Mouse (Mus musculus): ENCODE data around the gene Dbndd2. TPM values are rescaled to one million over a fixed set of nuclear protein-coding genes. Genes with fewer than 3 reads are reported as not detected.
A peak's percentile ranks its signal among the peaks of the same experiment; 100 is the strongest.

Dbndd2 gene
- total RNA-seq, 1 experiment, result 4.2 TPM

DNA sequence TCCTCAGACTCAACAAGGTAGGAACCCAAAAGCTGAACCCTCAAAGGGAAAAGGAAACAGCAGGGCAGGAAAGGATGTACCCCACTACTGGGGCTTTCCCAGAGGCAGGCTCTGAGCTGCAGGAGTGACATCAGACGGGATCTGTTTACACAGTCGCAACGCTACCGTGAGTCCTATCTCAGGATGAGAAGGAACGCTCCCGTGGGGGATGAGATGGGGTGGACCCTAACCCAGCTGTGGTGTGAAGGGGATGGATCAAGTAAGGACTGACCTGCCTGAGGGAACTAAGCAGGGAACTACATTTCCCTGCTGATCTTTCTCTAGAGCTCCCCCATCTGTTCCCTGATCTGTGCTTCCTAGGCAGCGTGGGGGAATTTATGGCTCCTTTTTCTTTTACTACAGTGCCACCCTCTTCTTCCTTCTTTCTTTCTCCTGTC, 29.0 kb upstream of the Dbndd2 start, which contains the start of gene Sys1:
TSS of gene Sys1 (plus strand) at position 101 of the 437 bp plus-strand sequence.
- no peak within 1 kb of the TSS for H3K27ac ChIP-seq (ENCODE audit: insufficient read depth, low read depth, low read length, poor library complexity, severe bottlenecking)
- no peaks in the 10 kb centered on the region for H3K9me3 ChIP-seq (ENCODE audit: control insufficient read depth, insufficient read depth, low read depth, low read length)
- peaks cover 10 to 36% of the 10 kb centered on the region in 2 experiments for H3K4me1 ChIP-seq (ENCODE audit: control insufficient read depth in 2 of 2, insufficient read depth in 2 of 2, low read length in 2 of 2, poor library complexity in 1 of 2)
- no peaks in the 10 kb centered on the region for H3K36me3 ChIP-seq (ENCODE audit: control insufficient read depth, insufficient read depth, low read length, poor library complexity, severe bottlenecking)
- H3K9ac ChIP-seq (ENCODE audit: insufficient read depth, low read depth, low read length, poor library complexity, severe bottlenecking), result peak within 1 kb of the TSS; percentile 46
- DNase-seq (ENCODE audit: low read depth, low spot score), result no peak
- peak within 1 kb of the TSS; percentile 46 to 51; a peak in 2 of 4 replicates for H3K4me3 ChIP-seq (ENCODE audit: insufficient read depth in 1 of 2, low read depth in 1 of 2, low read length in 2 of 2, poor library complexity in 1 of 2, severe bottlenecking in 1 of 2)
- TF ChIP-seq MAFK (IDR thresholded peaks at IDR 0.05; ENCODE audit: insufficient read depth, low read depth, low read length) (no peak), HCFC1 (IDR thresholded peaks at IDR 0.05; ENCODE audit: borderline replicate concordance, insufficient read depth, low read length) (no peak), ZNF384 (IDR thresholded peaks at IDR 0.05; ENCODE audit: low read depth, low read length) (no peak), CHD2 (IDR thresholded peaks at IDR 0.05; ENCODE audit: low read depth, low read length) (no peak), ZC3H11A (IDR thresholded peaks at IDR 0.05; ENCODE audit: borderline replicate concordance, low read depth, low read length) (no peak)
- in situ Hi-C loops (cut with MboI; ENCODE audit: low sequenced_read_pairs in 2 of 2, unreplicated experiment in 2 of 2), result no loop called here

DNA sequence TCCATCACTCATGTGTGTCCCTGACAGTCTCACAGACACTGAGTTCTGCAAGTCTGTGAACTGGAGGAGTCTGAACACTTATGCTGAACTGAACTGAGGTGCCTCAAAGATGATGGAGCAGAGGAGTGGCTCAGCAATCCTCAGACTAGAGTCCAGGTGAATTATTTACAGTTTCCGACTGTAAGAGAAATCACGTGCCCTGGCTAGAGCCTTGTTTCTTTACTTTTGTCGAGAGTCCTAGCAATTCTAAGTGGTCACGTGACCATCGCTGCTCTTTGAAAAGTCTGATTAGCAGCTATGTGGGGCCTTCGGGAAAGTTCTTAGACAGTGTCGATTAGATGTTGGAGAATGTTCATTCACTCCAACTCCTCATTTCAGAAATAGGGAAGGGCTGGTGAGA, 28.0 kb upstream of the Dbndd2 start:
- Histone ChIP-seq H3K4me1 (ENCODE audit: control insufficient read depth in 2 of 2, insufficient read depth in 2 of 2, low read length in 2 of 2, poor library complexity in 1 of 2) (peaks cover 10 to 29% of the 10 kb centered on the region in 2 experiments; a peak in 3 of 4 replicates), H3K27ac (ENCODE audit: insufficient read depth, low read depth, low read length, poor library complexity, severe bottlenecking) (no peak overlapping the region), H3K9me3 (ENCODE audit: control insufficient read depth, insufficient read depth, low read depth, low read length) (no peaks in the 10 kb centered on the region), H3K9ac (ENCODE audit: insufficient read depth, low read depth, low read length, poor library complexity, severe bottlenecking) (peak overlapping the region; percentile 26; the same call in 1 of the 2 replicates), H3K4me3 (ENCODE audit: insufficient read depth in 1 of 2, low read depth in 1 of 2, low read length in 2 of 2, poor library complexity in 1 of 2, severe bottlenecking in 1 of 2) (no peak overlapping the region), H3K36me3 (ENCODE audit: control insufficient read depth, insufficient read depth, low read length, poor library complexity, severe bottlenecking) (no peaks in the 10 kb centered on the region)
- no peak for DNase-seq (ENCODE audit: low read depth, low spot score)
- in situ Hi-C loops (cut with MboI; ENCODE audit: low sequenced_read_pairs in 2 of 2, unreplicated experiment in 2 of 2), result no loop called here
- no peak for TF ChIP-seq HCFC1 (IDR thresholded peaks at IDR 0.05; ENCODE audit: borderline replicate concordance, insufficient read depth, low read length)
- TF ChIP-seq ZC3H11A (IDR thresholded peaks at IDR 0.05; ENCODE audit: borderline replicate concordance, low read depth, low read length), result no peak
- TF ChIP-seq CHD2 (IDR thresholded peaks at IDR 0.05; ENCODE audit: low read depth, low read length), result no peak
- TF ChIP-seq ZNF384 (IDR thresholded peaks at IDR 0.05; ENCODE audit: low read depth, low read length), result no peak

DNA sequence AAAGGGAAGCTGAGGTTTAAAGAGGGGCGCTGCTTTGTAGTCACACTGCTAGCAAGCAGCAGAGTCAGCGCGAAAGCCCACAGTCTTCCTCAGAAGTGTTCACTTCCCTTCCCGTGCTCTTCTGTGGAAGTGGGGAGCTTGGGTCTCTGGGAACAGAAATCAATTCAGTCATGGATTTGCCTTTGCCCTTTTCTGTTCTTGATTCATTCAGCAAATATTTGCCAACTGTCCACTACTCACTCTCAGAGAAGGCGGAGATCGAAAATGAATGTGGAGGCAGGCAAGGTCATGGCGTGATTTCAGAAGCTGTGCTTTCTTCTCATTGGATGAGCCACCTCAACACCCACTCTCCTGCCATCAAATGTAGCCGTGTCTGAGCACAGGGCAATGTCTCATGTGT, 27.4 kb upstream of the Dbndd2 start:
- H3K9ac ChIP-seq (ENCODE audit: insufficient read depth, low read depth, low read length, poor library complexity, severe bottlenecking), result no peak overlapping the region
- H3K9me3 ChIP-seq (ENCODE audit: control insufficient read depth, insufficient read depth, low read depth, low read length), result no peaks in the 10 kb centered on the region
- H3K4me3 ChIP-seq (ENCODE audit: insufficient read depth in 1 of 2, low read depth in 1 of 2, low read length in 2 of 2, poor library complexity in 1 of 2, severe bottlenecking in 1 of 2), result no peak overlapping the region
- in situ Hi-C loops (cut with MboI; ENCODE audit: low sequenced_read_pairs in 2 of 2, unreplicated experiment in 2 of 2), result no loop called here
- DNase-seq (ENCODE audit: low read depth, low spot score), result no peak
- H3K27ac ChIP-seq (ENCODE audit: insufficient read depth, low read depth, low read length, poor library complexity, severe bottlenecking), result no peak overlapping the region
- TF ChIP-seq ZNF384 (IDR thresholded peaks at IDR 0.05; ENCODE audit: low read depth, low read length) (no peak), MAFK (IDR thresholded peaks at IDR 0.05; ENCODE audit: insufficient read depth, low read depth, low read length) (no peak), HCFC1 (IDR thresholded peaks at IDR 0.05; ENCODE audit: borderline replicate concordance, insufficient read depth, low read length) (no peak), ZC3H11A (IDR thresholded peaks at IDR 0.05; ENCODE audit: borderline replicate concordance, low read depth, low read length) (no peak), CHD2 (IDR thresholded peaks at IDR 0.05; ENCODE audit: low read depth, low read length) (no peak)
- H3K4me1 ChIP-seq (ENCODE audit: control insufficient read depth in 2 of 2, insufficient read depth in 2 of 2, low read length in 2 of 2, poor library complexity in 1 of 2), result peaks cover 8 to 24% of the 10 kb centered on the region in 2 experiments; a peak in 3 of 4 replicates
- no peaks in the 10 kb centered on the region; the same call in 1 of the 2 replicates for H3K36me3 ChIP-seq (ENCODE audit: control insufficient read depth, insufficient read depth, low read length, poor library complexity, severe bottlenecking)

DNA sequence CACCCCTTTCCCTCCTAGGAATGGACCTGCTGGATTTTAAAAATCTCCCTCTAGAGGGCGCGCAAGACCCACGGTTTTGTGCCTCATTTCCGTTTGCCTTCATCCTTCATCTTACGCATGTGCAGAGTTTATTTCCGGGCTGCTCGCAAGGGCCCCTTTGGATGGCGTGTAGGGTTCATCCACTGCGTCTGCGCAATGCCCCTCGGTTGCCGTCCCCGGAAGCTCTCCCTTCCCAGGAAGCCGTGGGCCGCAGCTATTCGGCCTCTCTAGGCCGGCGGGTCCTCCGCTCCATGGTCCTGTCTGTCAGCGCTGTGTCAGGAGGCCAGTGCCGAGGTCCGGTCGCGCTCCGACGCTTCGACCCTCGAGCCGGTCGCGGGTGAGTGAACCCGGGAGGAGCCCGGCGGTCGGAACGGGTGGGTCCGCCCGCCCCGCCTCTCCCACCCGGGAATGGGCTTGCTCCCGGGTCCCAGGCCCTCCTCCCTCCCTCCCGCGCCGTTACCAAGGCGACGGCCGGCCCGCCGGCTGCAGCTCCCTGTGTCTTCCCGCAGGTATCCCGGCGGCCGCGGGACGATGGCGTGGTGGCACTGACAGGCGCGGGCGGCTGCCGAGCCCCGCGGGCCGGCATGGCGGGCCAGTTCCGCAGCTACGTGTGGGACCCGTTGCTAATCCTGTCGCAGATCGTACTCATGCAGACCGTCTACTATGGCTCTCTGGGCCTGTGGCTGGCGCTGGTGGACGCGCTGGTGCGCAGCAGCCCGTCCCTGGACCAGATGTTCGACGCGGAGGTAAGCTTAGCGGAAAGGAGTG, 25.0 kb upstream of the Dbndd2 start, which contains the start of gene Gm20458:
TSS of gene Gm20458 (plus strand) at position 223 of the 807 bp plus-strand sequence.
- peak within 1 kb of the TSS; percentile 68 to 79 for H3K4me3 ChIP-seq (ENCODE audit: insufficient read depth in 1 of 2, low read depth in 1 of 2, low read length in 2 of 2, poor library complexity in 1 of 2, severe bottlenecking in 1 of 2)
- no peaks in the 10 kb centered on the region for H3K9me3 ChIP-seq (ENCODE audit: control insufficient read depth, insufficient read depth, low read depth, low read length)
- H3K4me1 ChIP-seq (ENCODE audit: control insufficient read depth in 2 of 2, insufficient read depth in 2 of 2, low read length in 2 of 2, poor library complexity in 1 of 2), result peaks cover 5 to 16% of the 10 kb centered on the region in 2 experiments; a peak in 2 of 4 replicates
- peak within 1 kb of the TSS; percentile 11; the same call in 1 of the 2 replicates for H3K27ac ChIP-seq (ENCODE audit: insufficient read depth, low read depth, low read length, poor library complexity, severe bottlenecking)
- in situ Hi-C loops (cut with MboI; ENCODE audit: low sequenced_read_pairs in 2 of 2, unreplicated experiment in 2 of 2), result no loop called here
- peak; percentile 93 for DNase-seq (ENCODE audit: low read depth, low spot score)
- peaks cover 7% of the 10 kb centered on the region for H3K36me3 ChIP-seq (ENCODE audit: control insufficient read depth, insufficient read depth, low read length, poor library complexity, severe bottlenecking)
- peak within 1 kb of the TSS; percentile 88 for H3K9ac ChIP-seq (ENCODE audit: insufficient read depth, low read depth, low read length, poor library complexity, severe bottlenecking)
- no peak for TF ChIP-seq ZC3H11A (IDR thresholded peaks at IDR 0.05; ENCODE audit: borderline replicate concordance, low read depth, low read length)
- no peak for TF ChIP-seq MAFK (IDR thresholded peaks at IDR 0.05; ENCODE audit: insufficient read depth, low read depth, low read length)
- peak; percentile 91 for TF ChIP-seq HCFC1 (IDR thresholded peaks at IDR 0.05; ENCODE audit: borderline replicate concordance, insufficient read depth, low read length)
- no peak for TF ChIP-seq CHD2 (IDR thresholded peaks at IDR 0.05; ENCODE audit: low read depth, low read length)
- TF ChIP-seq ZNF384 (IDR thresholded peaks at IDR 0.05; ENCODE audit: low read depth, low read length), result no peak
